Mouse (Mus musculus) heart, embryonic 13.5 days (tissue): ENCODE results near the gene Exoc6. TPM values are rescaled to one million over a fixed set of nuclear protein-coding genes. Genes with fewer than 3 reads are reported as not detected.
"Not testable (repeated sequence)": the region's sequence is repeated elsewhere in the genome, so short reads cannot be mapped to it uniquely, and the experiment has no call there.

Experiments
- ATAC-seq: fragments of 200-750 bp; cut with Nextera tagmentation; 2 replicates; pipeline ENCODE4 v1.8.0; 2017; ENCODE audit warnings: moderate TSS enrichment; ENCODE audit not compliant: insufficient number of reproducible peaks, low FRiP score, low TSS enrichment; ENCODE audit errors: extremely low read depth
- H3K27ac ChIP-seq: fragments of 300-500 bp; sonication (generic); replicated peaks from 2 replicates; pipeline ENCODE4 v1.5.1; 2015; ENCODE audit warnings: moderate library complexity, mild to moderate bottlenecking, inconsistent platforms
- H3K27me3 ChIP-seq: fragments of 300-500 bp; sonication (generic); replicated peaks from 2 replicates; pipeline ENCODE4 v1.6.1; 2015; ENCODE audit warnings: mild to moderate bottlenecking, inconsistent platforms
- H3K36me3 ChIP-seq: fragments of 300-500 bp; sonication (generic); 2 replicates; pipeline ENCODE4 v1.6.1; 2015; ENCODE audit warnings: mild to moderate bottlenecking, inconsistent platforms
- H3K4me1 ChIP-seq: fragments of 300-500 bp; sonication (generic); 2 replicates; pipeline ENCODE4 v1.6.1; 2015; ENCODE audit warnings: inconsistent platforms
- H3K4me2 ChIP-seq: fragments of 300-500 bp; sonication (generic); 2 replicates; pipeline ENCODE4 v1.6.1; 2015; ENCODE audit warnings: inconsistent platforms, mild to moderate bottlenecking, moderate library complexity
- H3K4me3 ChIP-seq: fragments of 300-500 bp; sonication (generic); 2 replicates; pipeline ENCODE4 v1.5.1; 2015; ENCODE audit warnings: moderate library complexity, mild to moderate bottlenecking, inconsistent platforms
- H3K9ac ChIP-seq: fragments of 300-500 bp; sonication (generic); 2 replicates; pipeline ENCODE4 v1.6.1; 2015; ENCODE audit warnings: inconsistent platforms, mild to moderate bottlenecking, moderate library complexity
- H3K9me3 ChIP-seq: fragments of 300-500 bp; sonication (generic); 2 replicates; pipeline ENCODE4 v1.6.1; 2016; ENCODE audit warnings: inconsistent platforms
- WGBS: fragments of 180-500 bp; shearing (Covaris S2); methylation state at CpG from one replicate; pipeline ENCODE4 v1.1.7; 2015; ENCODE audit warnings: mixed read lengths; 5-methylcytosine and 5-hydroxymethylcytosine counted together
- polyA plus RNA-seq: library from polyadenylated mRNA; unstranded; fragments of >200 nt; fragmentation: Nextera tagmentation; extraction: Ambion mirVana; gene quantifications from 2 replicates; pipeline ENCODE4 v1.2.1, GENCODE M21; 2015

The Exoc6 gene
- polyA plus RNA-seq, 1 experiment from 2014 or later, result 17.2 TPM

- no peaks in the 10 kb centered on the region for H3K36me3 ChIP-seq
- WGBS, result 46% methylated on average over 1 of the region's 1 CpGs
- ATAC-seq, result no peak
These were observed 12.5 kb upstream of the Exoc6 start for GRCm38 (mm10) chr19:37537717-37538116.

GRCm38 (mm10) chr19:37540201-37540600 is 10.0 kb upstream of the Exoc6 start:
- peak overlapping the region; percentile 46 for H3K27ac ChIP-seq
- no peak overlapping the region for H3K9ac ChIP-seq
- H3K9me3 ChIP-seq, result peaks cover 3% of the 10 kb centered on the region; the same call in 1 of the 2 replicates
- peak overlapping the region; percentile 54 for H3K4me2 ChIP-seq
- peaks cover 7% of the 10 kb centered on the region; the same call in 1 of the 2 replicates for H3K27me3 ChIP-seq
- 12% methylated on average over 7 of the region's 7 CpGs for WGBS
- peaks cover 34% of the 10 kb centered on the region for H3K4me1 ChIP-seq
- 0 out of 2 replicates have a peak overlapping the region, but pooled peaks have one; percentile 17 for H3K4me3 ChIP-seq
- ATAC-seq, result no peak
- H3K36me3 ChIP-seq, result no peaks in the 10 kb centered on the region

More at GRCm38 (mm10) chr19:37537717-37538116, 12.5 kb upstream of the Exoc6 start:
- H3K4me1 ChIP-seq, result peaks cover 34% of the 10 kb centered on the region
- no peak overlapping the region for H3K9ac ChIP-seq
- peaks cover 3% of the 10 kb centered on the region; the same call in 1 of the 2 replicates for H3K9me3 ChIP-seq
- no peak overlapping the region for H3K4me3 ChIP-seq
- no peak overlapping the region for H3K4me2 ChIP-seq
- 0 out of 2 replicates have a peak, but pooled peaks cover 4% of the 10 kb centered on the region for H3K27me3 ChIP-seq
- no peak overlapping the region for H3K27ac ChIP-seq

- Histone ChIP-seq H3K9ac (no peak overlapping the region), H3K4me1 (peaks cover 22% of the 10 kb centered on the region), H3K27ac (no peak overlapping the region), H3K9me3 (peaks cover 3% of the 10 kb centered on the region; the same call in 1 of the 2 replicates), H3K4me3 (no peak overlapping the region), H3K36me3 (no peaks in the 10 kb centered on the region), H3K27me3 (peaks cover 26% of the 10 kb centered on the region), H3K4me2 (peak overlapping the region; percentile 33)
- ATAC-seq, result no peak
- 50% methylated on average over 13 of the region's 13 CpGs for WGBS
These were observed 6.5 kb upstream of the Exoc6 start for GRCm38 (mm10) chr19:37543537-37544326.

- Histone ChIP-seq H3K9ac (no peak overlapping the region), H3K4me3 (no peak overlapping the region), H3K4me2 (no peak overlapping the region), H3K27me3 (peaks cover 32% of the 10 kb centered on the region), H3K9me3 (peaks cover 3% of the 10 kb centered on the region; the same call in 1 of the 2 replicates), H3K4me1 (peaks cover 15% of the 10 kb centered on the region), H3K27ac (no peak overlapping the region), H3K36me3 (no peaks in the 10 kb centered on the region)
- 92% methylated on average over 9 of the region's 9 CpGs for WGBS
- ATAC-seq, result no peak
These were observed 5.7 kb upstream of the Exoc6 start for GRCm38 (mm10) chr19:37544476-37544875.

GRCm38 (mm10) chr19:37545231-37545630 is 5.0 kb upstream of the Exoc6 start:
- Histone ChIP-seq H3K27me3 (peaks cover 32% of the 10 kb centered on the region), H3K9me3 (peaks cover 3% of the 10 kb centered on the region; the same call in 1 of the 2 replicates), H3K4me1 (peaks cover 12% of the 10 kb centered on the region), H3K27ac (no peak overlapping the region), H3K36me3 (no peaks in the 10 kb centered on the region), H3K4me2 (no peak overlapping the region), H3K9ac (no peak overlapping the region), H3K4me3 (no peak overlapping the region)
- ATAC-seq, result no peak
- WGBS, result 77% methylated on average over 3 of the region's 3 CpGs

GRCm38 (mm10) chr19:37545725-37546124 is 4.5 kb upstream of the Exoc6 start:
- 73% methylated on average over 6 of the region's 6 CpGs for WGBS
- Histone ChIP-seq H3K4me3 (no peak overlapping the region), H3K9ac (no peak overlapping the region), H3K36me3 (no peaks in the 10 kb centered on the region), H3K4me1 (peaks cover 10% of the 10 kb centered on the region; the same call in 1 of the 2 replicates), H3K27me3 (peaks cover 32% of the 10 kb centered on the region), H3K27ac (no peak overlapping the region), H3K9me3 (peaks cover 3% of the 10 kb centered on the region; the same call in 1 of the 2 replicates), H3K4me2 (no peak overlapping the region)
- no peak for ATAC-seq

- no peaks in the 10 kb centered on the region for H3K36me3 ChIP-seq
- peaks cover 3% of the 10 kb centered on the region; the same call in 1 of the 2 replicates for H3K9me3 ChIP-seq
- peaks cover 14% of the 10 kb centered on the region for H3K4me1 ChIP-seq
- H3K27me3 ChIP-seq, result peaks cover 32% of the 10 kb centered on the region
- ATAC-seq, result no peak
- no peak overlapping the region for H3K9ac ChIP-seq
- no peak overlapping the region for H3K4me2 ChIP-seq
- H3K27ac ChIP-seq, result no peak overlapping the region
- no peak overlapping the region for H3K4me3 ChIP-seq
- 61% methylated on average over 4 of the region's 4 CpGs for WGBS
These were observed 3.4 kb upstream of the Exoc6 start for GRCm38 (mm10) chr19:37546776-37547175.

- WGBS, result 14% methylated on average over 8 of the region's 8 CpGs
These were observed 885 bp downstream of the Exoc6 start for GRCm38 (mm10) chr19:37551040-37551566.

GRCm38 (mm10) chr19:37553376-37554265 is 3.4 kb downstream of the Exoc6 start:
- WGBS, result 82% methylated on average over 11 of the region's 11 CpGs

More at GRCm38 (mm10) chr19:37551040-37551566, 885 bp downstream of the Exoc6 start:
- Histone ChIP-seq H3K27me3 (peaks cover 18% of the 10 kb centered on the region), H3K4me2 (peak overlapping the region; percentile 99), H3K4me1 (peaks cover 20% of the 10 kb centered on the region), H3K27ac (peak overlapping the region; percentile 82), H3K36me3 (peaks cover 5% of the 10 kb centered on the region; the same call in 1 of the 2 replicates), H3K4me3 (peak overlapping the region; percentile 89), H3K9ac (peak overlapping the region; percentile 91), H3K9me3 (no peaks in the 10 kb centered on the region)
- no peak for ATAC-seq

GRCm38 (mm10) chr19:37554266-37554650 is 4.0 kb downstream of the Exoc6 start:
- H3K4me3 ChIP-seq, H3K36me3 ChIP-seq, H3K9me3 ChIP-seq, H3K9ac ChIP-seq, H3K27ac ChIP-seq, ATAC-seq, H3K27me3 ChIP-seq, H3K4me2 ChIP-seq: not testable (repeated sequence)
- 85% methylated on average over 5 of the region's 5 CpGs for WGBS
- peaks cover 31% of the 10 kb centered on the region for H3K4me1 ChIP-seq

More at GRCm38 (mm10) chr19:37553376-37554265, 3.4 kb downstream of the Exoc6 start:
- H3K4me1 ChIP-seq, result peaks cover 24% of the 10 kb centered on the region
- peaks cover 5% of the 10 kb centered on the region; the same call in 1 of the 2 replicates for H3K36me3 ChIP-seq
- no peak overlapping the region for H3K27ac ChIP-seq
- H3K4me2 ChIP-seq, result no peak overlapping the region
- no peak for ATAC-seq
- H3K9ac ChIP-seq, result no peak overlapping the region
- no peak overlapping the region for H3K4me3 ChIP-seq
- H3K9me3 ChIP-seq, result no peaks in the 10 kb centered on the region
- peaks cover 7% of the 10 kb centered on the region for H3K27me3 ChIP-seq
